Mouse (Mus musculus): ENCODE data around the gene Psd. TPM values are rescaled to one million over a fixed set of nuclear protein-coding genes. Genes with fewer than 3 reads are reported as not detected.

Gene Psd
- polyA plus RNA-seq (2017; shearing (Covaris generic)), result 5.4 TPM

DNA sequence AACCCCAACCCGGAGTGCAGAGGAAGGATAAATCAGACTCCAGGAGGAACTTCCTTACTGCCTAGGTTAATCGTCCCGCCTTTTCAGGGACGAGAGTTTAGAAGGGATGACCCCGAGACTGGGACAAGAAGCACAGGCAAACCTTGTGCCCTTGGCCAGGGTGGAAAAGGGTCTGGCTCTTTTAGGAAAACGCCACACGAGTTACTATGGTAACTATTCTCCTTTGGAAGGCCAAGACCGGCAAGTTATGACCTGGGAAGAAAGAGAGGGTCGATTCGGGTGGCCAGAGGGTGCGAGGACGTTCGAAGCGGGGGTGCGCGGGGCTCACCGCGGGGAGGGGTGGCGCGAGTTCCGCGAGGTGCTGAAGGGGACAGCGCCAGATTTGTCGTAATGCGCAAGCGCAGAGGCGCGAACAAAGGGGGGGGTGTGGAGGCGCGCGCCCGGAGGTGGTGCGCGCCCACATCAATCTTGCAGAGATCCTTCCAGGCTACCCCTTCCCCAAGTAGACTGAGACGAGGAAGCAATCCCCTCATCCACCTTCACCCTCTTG is at the start of gene Psd:
Gene Psd, minus strand, starts transcription at position 401 of the 550 bp plus-strand sequence.

DNA sequence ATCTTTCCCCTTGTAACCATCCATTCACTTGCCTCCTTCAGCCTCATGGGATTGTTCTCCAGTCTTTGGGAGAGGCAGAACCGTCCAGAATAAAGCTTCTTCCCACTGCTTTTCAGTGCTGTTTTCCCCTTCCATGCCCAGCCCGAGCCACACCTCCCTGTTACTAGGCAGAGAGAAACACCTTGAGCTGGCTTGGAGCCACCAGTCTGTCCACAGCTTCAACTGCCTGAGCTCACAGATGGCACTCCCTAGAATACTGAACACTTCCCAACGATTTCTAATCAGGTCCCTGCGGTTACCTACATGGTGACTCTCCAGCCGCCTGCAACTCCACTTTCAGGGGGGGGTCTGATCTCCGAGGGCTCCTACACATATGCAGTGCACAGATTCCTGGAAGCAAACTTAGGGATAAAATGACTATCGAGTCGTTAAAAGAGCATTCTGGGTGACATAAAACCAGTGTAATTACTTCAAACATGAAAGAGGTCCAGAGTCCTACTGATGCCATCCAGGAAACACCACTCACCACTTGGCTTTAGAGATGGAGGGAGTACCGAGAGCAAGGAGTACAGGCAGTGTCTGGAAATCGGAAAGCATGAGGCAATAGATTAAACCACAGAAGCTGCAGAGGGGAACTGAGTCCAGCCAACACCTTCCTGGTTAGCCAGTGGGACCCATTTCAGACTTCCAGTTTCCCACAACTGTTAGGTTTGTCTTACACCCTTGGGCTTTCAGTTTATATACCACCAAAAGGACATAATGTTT is 23.4 kb upstream of the Psd start, which contains the start of gene 2310034G01Rik:
Gene 2310034G01Rik, minus strand, starts transcription at position 135 of the 765 bp plus-strand sequence.

GRCm38 (mm10) chr19:46338331-46338936 is 11.5 kb upstream of the Psd start, which contains the start of gene Cuedc2:
TSS of gene Cuedc2 (minus strand) at chr19:46338702.

GRCm38 (mm10) chr19:46328081-46329030 is 1.4 kb upstream of the Psd start, which contains the start of gene Fbxl15:
TSS of gene Fbxl15 (plus strand) at chr19:46328184.

DNA sequence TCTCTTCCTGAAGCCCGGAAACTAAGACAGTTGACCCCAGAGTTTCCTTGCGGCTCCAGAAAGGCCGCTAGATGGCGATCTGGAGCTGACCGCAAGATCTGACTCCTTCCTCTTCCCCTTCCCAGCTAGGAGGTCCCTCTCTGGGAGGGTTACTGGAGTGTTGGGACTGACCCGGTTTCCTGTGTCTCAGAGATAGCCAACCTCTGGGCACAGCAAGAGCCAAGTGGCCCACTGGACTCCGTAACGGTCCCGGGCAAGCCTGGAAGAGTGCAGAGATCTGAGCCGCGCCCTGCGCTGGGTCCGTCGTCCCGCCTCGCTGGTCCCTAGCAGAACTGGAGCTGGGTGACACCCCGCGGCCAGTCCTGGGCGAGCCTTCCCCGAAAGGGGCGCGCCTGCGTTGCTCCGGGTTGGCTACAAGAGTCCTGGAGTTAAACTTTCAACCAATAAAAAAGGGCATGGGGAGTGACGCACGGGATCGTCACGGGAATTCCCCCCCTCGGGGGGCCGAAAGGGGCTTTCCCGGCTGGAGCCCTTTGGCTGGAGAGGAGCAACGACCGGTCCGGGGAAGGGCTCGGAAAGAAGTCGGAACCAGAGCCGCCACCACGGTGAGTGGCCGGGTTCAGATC is 22.6 kb downstream of the Psd start, which contains the start of gene Nfkb2:
Gene Nfkb2, plus strand, starts transcription at position 105 of the 626 bp plus-strand sequence.

Other genes with a start within 250 kb of the Psd start
- gene Elovl3, start 195.3 kb downstream of the Psd start, polyA plus RNA-seq (2017; shearing (Covaris generic)), result not detected
- not detected for gene Pitx3, start 178.8 kb downstream of the Psd start, polyA plus RNA-seq (2017; shearing (Covaris generic))
- gene Gbf1, start 174.6 kb downstream of the Psd start, polyA plus RNA-seq (2017; shearing (Covaris generic)), result 55.6 TPM
- 93.7 TPM for gene Nfkb2, start 22.8 kb downstream of the Psd start, polyA plus RNA-seq (2017; shearing (Covaris generic))
- 12.5 TPM for gene Fbxl15, start 1.0 kb upstream of the Psd start, polyA plus RNA-seq (2017; shearing (Covaris generic))
- gene Cuedc2, start 11.5 kb upstream of the Psd start, polyA plus RNA-seq (2017; shearing (Covaris generic)), result 54.5 TPM
- 5.9 TPM for gene Mfsd13a, start 14.0 kb upstream of the Psd start, polyA plus RNA-seq (2017; shearing (Covaris generic))
- 0.13 TPM for gene 2310034G01Rik, start 23.1 kb upstream of the Psd start, polyA plus RNA-seq (2017; shearing (Covaris generic))
- gene Actr1a, start 68.6 kb upstream of the Psd start, polyA plus RNA-seq (2017; shearing (Covaris generic)), result 106 TPM
- 40.6 TPM for gene Sufu, start 69.7 kb upstream of the Psd start, polyA plus RNA-seq (2017; shearing (Covaris generic))
- 124 TPM for gene Trim8, start 174.5 kb upstream of the Psd start, polyA plus RNA-seq (2017; shearing (Covaris generic))
- 16.9 TPM for gene Arl3, start 246.0 kb upstream of the Psd start, polyA plus RNA-seq (2017; shearing (Covaris generic))
- gene Sfxn2, start 246.2 kb upstream of the Psd start, polyA plus RNA-seq (2017; shearing (Covaris generic)), result 14.2 TPM